Mouse (Mus musculus): ENCODE measurements around the gene Vps37c.

DNA sequence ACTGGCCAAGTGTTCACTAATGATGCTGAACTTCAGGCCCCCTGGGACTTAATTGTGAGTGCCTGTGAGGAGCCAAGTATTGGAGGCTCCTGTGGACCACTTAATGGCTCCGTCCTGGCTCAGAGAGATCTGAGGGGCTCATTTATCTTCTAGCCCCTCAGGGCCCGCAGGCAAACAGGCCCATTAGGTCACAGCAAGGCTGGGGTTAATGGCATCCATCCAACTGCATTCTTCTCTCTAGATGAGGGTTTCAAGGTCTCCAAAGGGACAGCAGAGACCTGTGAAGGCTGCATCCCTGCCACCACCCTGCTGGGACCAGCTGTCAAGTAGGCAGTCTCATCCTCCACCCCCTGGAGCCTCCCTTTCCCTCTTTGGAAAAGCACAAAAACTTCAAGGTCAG is 31.2 kb downstream of the Vps37c start:
- TF ChIP-seq POLR2A (IDR thresholded peaks at IDR 0.05; ENCODE audit: insufficient read length, low read depth) = no peak
- no peak for TF ChIP-seq REST (IDR thresholded peaks at IDR 0.05; ENCODE audit: insufficient read depth, insufficient read length)
- no peak for TF ChIP-seq E2F4 (IDR thresholded peaks at IDR 0.05; ENCODE audit: insufficient read depth)
- no peak for TF ChIP-seq USF1 (IDR thresholded peaks at IDR 0.05; ENCODE audit: low read depth)
- TF ChIP-seq MAX (IDR thresholded peaks at IDR 0.05; ENCODE audit: low read depth) = no peak
- no peak for TF ChIP-seq TCF12 (IDR thresholded peaks at IDR 0.05; ENCODE audit: insufficient read depth, poor library complexity, severe bottlenecking)
- TF ChIP-seq MYOG (IDR thresholded peaks at IDR 0.05; ENCODE audit: control insufficient read depth in 1 of 3, insufficient read depth in 1 of 3, insufficient read length in 2 of 3, low read depth in 2 of 3) = peak in 1 of 3 experiments; percentile 11
